Mouse (Mus musculus): ENCODE results near the gene Zfp119b.
A peak's percentile ranks its signal among the peaks of the same experiment; 100 is the strongest.

Zfp119b gene

DNA sequence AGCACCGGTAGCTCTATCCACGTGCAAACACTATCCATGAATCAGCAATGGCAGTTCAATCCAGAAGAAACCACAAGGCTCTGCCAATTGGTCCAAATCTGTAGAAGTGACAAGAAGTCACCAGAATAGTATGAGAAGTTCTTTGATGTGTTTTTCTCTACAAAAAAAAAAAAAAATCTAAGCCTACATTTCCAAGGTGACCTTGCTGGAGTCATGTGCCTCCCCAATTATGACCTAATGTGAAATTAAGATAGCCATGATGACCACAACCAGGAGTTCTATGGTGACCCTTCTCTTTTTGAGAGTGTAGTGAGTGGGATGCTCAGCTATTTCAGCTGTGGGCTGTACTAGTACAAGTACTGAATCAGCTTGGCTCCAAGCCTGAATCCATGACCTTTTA, at the start of gene Zfp119b:
Zfp119b (minus strand) TSS at position 101 of the 400 bp plus-strand sequence.
- DNase-seq: no peak

GRCm38 (mm10) chr17:55996007-55996406, 46.7 kb upstream of the Zfp119b start:
- DNase-seq: no peak

DNA sequence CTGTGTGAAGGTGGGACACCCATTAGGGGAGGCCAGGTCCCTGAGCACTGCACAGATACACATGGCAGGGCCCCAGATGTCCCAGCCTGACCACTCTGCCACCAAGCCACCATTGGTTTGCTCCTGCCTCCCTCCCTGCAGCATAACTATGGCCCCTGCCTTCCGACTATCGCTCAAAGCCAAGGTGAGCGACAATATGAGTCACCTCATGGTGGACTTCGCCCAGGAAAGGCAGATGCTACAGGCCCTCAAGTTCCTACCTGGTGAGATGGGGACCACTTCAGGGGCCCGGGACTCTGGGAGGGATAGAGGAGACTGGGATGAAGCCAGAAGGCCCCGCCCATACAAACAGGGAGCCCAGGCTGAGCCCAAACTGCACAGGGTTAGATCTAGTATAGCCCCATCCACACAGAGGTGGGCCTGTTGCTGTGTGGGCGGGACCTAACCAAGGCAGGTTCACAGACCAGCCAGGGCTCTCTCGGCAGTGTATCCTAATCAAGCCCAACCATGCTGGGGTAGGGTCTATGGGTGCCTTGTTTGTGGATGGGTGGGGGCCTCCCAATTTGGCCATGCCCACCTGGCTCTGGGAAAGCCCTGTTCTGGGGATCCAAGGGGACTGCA, 41.1 kb upstream of the Zfp119b start:
- DNase-seq: no peak

DNA sequence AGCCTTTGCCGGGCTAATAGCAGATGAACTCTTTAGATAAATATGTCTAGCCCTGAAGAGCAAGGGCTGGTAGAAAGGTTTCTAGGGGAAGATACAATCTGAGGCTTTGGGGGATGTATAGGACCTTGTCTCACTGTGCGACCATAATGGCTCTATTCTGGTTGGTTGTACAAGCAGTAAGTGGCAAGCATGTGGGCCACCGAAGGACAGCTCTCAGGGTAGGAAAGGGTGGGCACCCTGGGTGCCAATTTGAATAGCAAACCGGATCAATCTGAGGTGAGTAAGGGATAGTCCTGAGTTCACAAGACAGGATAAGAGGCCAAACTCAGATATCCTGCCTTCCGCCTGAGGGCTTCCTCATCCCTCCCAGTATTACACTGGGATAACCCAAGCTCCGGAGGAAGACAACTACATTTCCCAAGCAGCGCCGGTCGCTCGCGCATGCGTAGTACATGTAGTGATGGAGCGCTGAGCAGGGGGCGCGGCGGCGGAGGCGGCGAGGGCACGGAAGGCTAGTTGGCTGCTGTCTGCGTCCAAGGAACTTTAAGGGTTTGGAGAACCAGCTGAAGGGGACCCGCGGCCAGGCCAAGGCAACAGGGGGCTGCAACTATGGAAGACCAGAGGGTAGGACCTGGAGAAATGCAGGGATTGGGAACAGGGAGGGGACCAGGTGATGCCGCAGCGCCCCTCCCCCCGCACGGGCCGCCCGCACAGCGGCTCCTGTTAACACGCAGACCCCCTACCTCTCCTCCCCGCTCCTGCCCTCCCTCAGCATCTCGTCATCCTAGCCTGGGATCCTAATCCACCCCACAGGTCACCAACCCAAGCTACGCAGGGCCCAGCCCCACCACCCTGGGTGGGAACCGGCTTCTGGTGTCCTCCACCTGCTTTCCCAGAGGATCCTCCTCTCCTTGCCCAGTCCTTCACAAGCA, 37.0 kb upstream of the Zfp119b start, which contains the start of gene Fsd1:
Fsd1 (plus strand) TSS at position 480 of the 932 bp plus-strand sequence.
- peak; percentile 55 to 67 for DNase-seq

DNA sequence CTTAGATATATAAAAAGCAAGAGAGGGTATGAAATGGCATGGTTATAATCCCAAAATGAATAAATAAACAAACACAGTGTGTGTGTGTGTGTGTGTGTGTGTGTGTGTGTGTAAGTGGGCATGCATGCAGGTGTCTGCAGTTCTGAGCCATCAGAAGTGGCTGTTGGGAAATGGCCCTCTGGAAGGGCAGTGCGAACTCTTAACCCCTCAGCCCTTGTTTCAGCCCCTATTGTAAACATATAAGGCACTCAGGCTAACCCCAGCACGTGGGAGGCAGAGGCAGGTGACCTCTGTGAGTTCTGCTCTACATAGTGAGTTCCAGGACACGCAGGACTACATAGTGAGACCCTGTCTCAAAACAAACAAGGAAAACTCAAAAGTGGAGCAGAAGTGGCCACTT, 28.0 kb upstream of the Zfp119b start:
- DNase-seq: no peak

GRCm38 (mm10) chr17:55976255-55976862, 27.1 kb upstream of the Zfp119b start:
- DNase-seq: peak; percentile 84 to 88

GRCm38 (mm10) chr17:55971453-55971852, 22.2 kb upstream of the Zfp119b start:
- peak in 1 of 2 experiments; percentile 30 for DNase-seq

GRCm38 (mm10) chr17:55969966-55970891, 20.9 kb upstream of the Zfp119b start, which contains the start of gene Shd:
Shd (plus strand) TSS chr17:55970467.
- peak; percentile 44 to 61 for DNase-seq

- peak in 1 of 2 experiments; percentile 33 for DNase-seq
Measured at GRCm38 (mm10) chr17:55969560-55969959, 20.3 kb upstream of the Zfp119b start.

DNA sequence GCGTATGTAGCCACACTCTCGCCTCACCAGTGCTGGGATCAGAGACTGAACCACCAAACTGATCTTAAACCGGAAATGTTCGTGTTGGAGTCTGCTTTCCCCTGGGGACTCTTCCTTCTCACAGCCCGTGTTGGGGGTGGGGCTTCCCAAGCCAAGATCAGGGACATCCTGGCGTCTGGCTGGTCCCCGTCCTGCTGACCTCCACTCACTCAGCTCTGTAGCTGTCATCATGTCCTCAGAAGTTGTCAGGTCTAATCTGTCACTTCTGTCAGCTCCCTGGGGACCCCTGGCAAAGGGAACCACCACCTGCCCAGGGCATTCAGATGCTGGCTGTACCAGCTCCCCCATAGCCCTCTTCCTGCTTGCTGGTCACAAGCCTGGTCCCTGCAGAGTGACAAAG, 18.9 kb upstream of the Zfp119b start:
- peak in 1 of 2 experiments; percentile 42 for DNase-seq

DNA sequence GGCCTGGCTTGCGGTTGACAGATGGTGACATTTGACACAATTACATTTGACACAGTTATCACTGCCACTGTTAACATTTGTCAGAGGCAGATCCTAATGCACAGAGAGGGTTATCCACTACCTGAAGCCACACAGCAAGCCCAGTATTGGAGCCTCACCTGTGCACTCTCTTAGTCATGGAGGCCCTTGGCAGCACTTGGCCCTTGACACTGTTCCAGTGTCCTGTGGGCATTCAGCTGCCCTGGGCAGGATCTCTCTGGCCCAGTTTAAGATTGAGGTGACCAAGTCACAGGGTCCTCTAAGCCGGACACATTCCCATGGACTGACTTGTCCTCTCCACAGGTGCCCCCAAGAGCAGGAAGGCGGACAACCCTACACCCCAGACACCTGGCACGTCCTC, 17.9 kb upstream of the Zfp119b start:
- DNase-seq: no peak

DNA sequence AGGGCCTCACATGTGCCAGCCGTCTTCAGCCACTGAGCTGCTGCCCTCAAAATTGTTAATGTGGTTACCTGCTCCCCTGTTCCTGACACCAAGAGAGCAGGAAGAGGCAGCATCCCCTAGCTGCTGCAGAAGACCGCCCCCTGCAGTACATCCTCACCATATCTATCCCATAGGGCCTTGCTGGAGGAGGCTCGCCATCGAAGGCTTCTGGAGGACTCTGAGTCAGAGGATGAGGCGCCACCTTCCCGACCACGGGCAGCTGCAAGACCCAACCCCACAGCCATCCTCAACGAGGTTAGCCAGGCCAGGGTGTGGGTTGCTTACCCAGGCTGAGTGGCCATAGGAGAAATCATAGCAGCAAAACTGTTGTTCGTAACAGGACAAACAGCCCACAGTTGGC, 15.7 kb upstream of the Zfp119b start:
- peak in 1 of 2 experiments; percentile 19 for DNase-seq

- DNase-seq: peak in 1 of 2 experiments; percentile 17
Measured at GRCm38 (mm10) chr17:55964496-55964895, 15.2 kb upstream of the Zfp119b start.

DNA sequence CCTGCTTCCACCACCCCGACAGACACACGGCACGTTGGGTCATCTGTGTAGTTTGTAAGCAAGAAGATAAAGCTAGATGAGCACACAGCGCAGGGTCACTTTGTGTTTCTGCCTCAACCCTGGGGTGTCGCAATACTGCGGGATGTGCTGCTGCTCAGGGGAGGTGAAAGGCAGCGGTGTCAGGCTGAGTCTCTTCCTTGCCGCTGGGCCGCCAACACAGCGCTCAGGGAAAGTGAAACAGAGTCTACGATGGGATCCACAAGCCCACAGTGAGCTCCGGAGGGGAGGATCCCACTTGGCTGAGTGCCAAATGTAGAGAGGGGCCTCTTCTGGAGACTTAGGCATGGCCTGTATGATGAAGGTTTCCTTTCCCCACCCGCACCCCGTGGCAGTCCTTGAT, 13.9 kb upstream of the Zfp119b start:
- DNase-seq: peak in 1 of 2 experiments; percentile 29

- no peak for DNase-seq
Measured at GRCm38 (mm10) chr17:55961631-55962030, 12.3 kb upstream of the Zfp119b start.

- DNase-seq: no peak
Measured at GRCm38 (mm10) chr17:55960791-55961190, 11.5 kb upstream of the Zfp119b start.

DNA sequence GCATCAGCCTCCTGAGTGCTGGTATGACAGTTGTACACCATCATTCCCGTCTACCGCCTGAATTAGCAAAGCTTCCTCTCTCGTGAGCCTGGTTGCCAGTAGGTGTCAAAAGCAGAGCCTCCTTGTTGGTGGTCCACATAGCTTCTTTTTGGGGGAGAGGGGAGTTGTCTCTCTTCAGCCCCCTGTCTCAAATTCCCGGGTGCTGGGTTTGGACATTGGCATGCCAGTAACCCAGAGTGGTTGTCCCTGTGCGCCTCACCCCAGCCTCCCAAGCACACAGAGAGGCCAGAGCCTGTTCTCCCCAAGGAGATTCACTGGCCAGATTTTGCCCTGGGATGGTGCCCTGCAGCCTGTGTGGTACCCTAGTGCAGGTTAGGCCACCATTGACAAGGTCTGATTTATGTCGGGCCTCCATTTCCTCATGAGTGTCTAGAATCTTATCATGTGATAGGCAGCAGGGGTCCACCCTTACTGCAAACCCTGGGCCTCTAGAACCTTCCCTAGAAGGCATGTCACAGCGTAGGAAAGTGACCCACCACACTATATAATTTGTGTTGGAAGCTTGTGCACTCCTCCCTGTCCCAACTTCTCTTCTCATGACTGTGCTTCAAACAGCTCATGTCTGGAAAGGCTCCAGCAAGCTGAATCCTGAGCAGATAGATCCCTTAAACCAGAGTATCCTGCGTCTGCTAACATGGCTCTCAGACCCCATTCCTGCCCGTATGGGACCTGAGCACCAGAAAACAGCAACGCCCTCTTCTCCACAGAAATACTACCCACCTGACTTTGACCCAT, 10.8 kb upstream of the Zfp119b start:
- no peak for DNase-seq

DNA sequence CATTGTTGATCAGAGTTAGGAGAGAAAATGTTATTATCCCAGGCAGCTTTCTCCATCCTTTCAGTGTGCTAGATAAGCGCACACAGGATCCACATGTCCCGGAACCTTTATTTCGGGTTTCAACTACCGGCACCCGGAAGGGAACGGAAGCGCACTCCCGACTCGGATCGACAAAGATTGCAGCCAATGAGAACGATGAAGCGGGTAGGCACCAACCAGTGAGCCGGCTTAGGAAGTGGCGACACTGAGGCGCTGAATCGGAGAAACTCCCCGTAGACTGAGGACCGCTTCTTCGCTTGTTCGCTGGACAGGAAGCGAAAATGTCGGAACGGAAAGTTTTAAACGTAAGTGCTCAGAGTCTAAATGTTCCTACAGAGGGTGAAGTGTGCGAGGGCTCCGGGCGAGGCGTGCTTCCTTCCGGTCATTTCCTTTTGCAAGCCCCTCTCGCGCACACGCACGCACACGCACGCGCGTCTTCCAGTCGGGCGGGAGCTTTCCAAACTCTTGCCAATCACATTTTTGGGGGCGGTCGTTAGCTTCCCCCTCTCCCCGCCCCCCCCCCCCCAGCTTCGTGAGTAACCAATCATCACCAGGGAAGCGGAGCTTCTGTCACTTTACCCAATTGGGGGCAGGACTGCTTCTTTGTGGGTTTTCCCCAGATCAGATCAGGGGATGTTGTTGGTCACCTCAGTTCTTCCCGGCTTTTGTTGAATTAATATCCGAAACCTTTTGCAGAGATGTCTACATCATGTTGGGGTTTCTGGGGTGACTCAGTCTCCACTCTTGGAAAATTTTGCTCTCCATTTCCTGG, 9.8 kb upstream of the Zfp119b start, which contains the start of gene Yju2:
Yju2 (plus strand) TSS at position 182 of the 811 bp plus-strand sequence.
- peak; percentile 95 to 96 for DNase-seq

GRCm38 (mm10) chr17:55958584-55958886, 9.2 kb upstream of the Zfp119b start:
- no peak for DNase-seq

Measured in lung, postnatal 4 days (tissue).